14 mouse cellular contexts compared by ENCODE assay signal in the genomic region with DNA sequence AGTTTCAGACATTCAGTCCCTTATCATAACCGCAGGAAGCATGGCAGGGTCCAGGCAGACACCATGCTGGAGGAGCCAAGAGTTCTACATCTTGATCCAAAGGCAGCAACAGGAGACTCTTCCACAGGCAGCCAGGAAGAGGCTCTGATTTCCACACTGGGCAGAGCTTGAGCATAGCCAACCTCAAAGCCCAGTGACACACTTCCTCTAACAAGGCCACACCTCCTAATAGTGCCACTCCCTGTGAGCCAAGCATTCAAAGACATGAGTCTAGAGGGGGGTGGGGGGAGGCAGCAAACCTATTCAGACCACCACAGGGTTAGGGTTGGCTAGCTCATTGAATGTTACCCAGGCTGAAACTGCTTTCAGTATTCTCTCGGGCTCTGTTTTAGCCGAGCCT.
"Had no signal": no experiment of that assay in that cellular context is flagged by ENCODE, and none has a peak within 500 bp of the region (broad histone marks: within the 10 kb centered on the region; RNA-seq: fewer than 3 reads in every experiment).

No protein-coding gene starts in this region.

- H3K9ac ChIP-seq: liver, embryonic 13.5 days; midbrain, embryonic 15.5 days; neural tube, embryonic 13.5 days had no signal

- DNase-seq: kidney, adult 18-20 months; kidney, postnatal 14 days; liver, embryonic 13.5 days; lung, adult 2 months; lung, postnatal 36 days; right cerebral cortex, adult 18-20 months; thymus, postnatal 4 days had no signal

- H3K9me3 ChIP-seq: limb, embryonic 10.5 days; midbrain, embryonic 15.5 days; neural tube, embryonic 13.5 days had no signal

- H3K27ac ChIP-seq: left cerebral cortex, adult 2 months; limb, embryonic 10.5 days; liver, embryonic 13.5 days; midbrain, embryonic 10.5 days; midbrain, embryonic 15.5 days; neural tube, embryonic 13.5 days; stomach, postnatal 0 days had no signal

- H3K4me2 ChIP-seq: liver, embryonic 13.5 days; midbrain, embryonic 15.5 days; neural tube, embryonic 13.5 days had no signal

- H3K4me3 ChIP-seq: left cerebral cortex, adult 2 months; limb, embryonic 10.5 days; liver, embryonic 13.5 days; midbrain, embryonic 10.5 days; midbrain, embryonic 15.5 days; neural tube, embryonic 13.5 days had no signal

- H3K36me3 ChIP-seq: limb, embryonic 10.5 days; liver, embryonic 13.5 days; midbrain, embryonic 10.5 days; midbrain, embryonic 15.5 days; neural tube, embryonic 13.5 days had no signal

- H3K4me1 ChIP-seq: limb, embryonic 10.5 days; midbrain, embryonic 15.5 days; neural tube, embryonic 13.5 days had no signal

- H3K27me3 ChIP-seq: liver, embryonic 13.5 days; midbrain, embryonic 15.5 days; neural tube, embryonic 13.5 days had no signal

- ATAC-seq: lung, postnatal 0 days; midbrain, embryonic 15.5 days had no signal
